Mouse (Mus musculus): ENCODE measurements at regions not wholly inside any gene's neighbourhood (a gene's known extent, or its start where the extent isn't known, plus 50 kb on each side); places are given as distances from the start of the nearest gene placed in this dataset.
A peak's percentile ranks its signal among the peaks of the same experiment; 100 is the strongest.

GRCm38 (mm10) chr1:35942222-35942621 lies 126.0 kb upstream of the Hs6st1 start:
- no peak for DNase-seq
- intact Hi-C loops (cut with DNase I): no loop called here

- intact Hi-C loops (cut with DNase I): no loop called here
- DNase-seq: no peak
Measured at GRCm38 (mm10) chr1:35943800-35944199, 124.4 kb upstream of the Hs6st1 start.

GRCm38 (mm10) chr1:35944376-35944775 lies 123.8 kb upstream of the Hs6st1 start:
- intact Hi-C loops (cut with DNase I): no loop called here
- DNase-seq: no peak

- intact Hi-C loops (cut with DNase I): no loop called here
Measured at GRCm38 (mm10) chr1:35944849-35945248, 123.4 kb upstream of the Hs6st1 start.

GRCm38 (mm10) chr1:35945596-35945995 lies 122.6 kb upstream of the Hs6st1 start:
- intact Hi-C loops (cut with DNase I): no loop called here
- DNase-seq: no peak

More at GRCm38 (mm10) chr1:35944849-35945248, 123.4 kb upstream of the Hs6st1 start:
- no peak for DNase-seq

GRCm38 (mm10) chr1:35948104-35948503 lies 120.1 kb upstream of the Hs6st1 start:
- intact Hi-C loops (cut with DNase I): no loop called here

DNA sequence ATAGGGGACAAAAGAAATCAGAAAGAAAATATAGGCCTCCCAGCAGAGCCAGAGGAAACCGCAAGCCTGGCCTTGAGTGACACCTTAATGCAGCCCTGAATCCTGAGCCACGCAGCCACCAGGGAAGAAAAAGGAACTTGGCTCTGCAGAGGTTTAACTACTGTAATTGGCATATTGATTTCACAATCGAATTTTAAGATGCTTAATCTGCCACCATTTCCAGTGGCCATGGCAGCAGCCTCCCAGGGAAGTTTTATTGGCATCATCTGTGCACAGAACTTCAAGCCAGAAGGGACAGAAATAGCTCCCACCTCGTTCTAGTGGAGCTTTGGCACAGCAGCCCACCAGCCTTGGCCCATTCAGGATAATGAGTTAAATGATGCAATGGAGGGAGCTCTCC lies 117.1 kb upstream of the Hs6st1 start:
- intact Hi-C loops (cut with DNase I): no loop called here
- no peak for DNase-seq

More at GRCm38 (mm10) chr1:35948104-35948503, 120.1 kb upstream of the Hs6st1 start:
- no peak for DNase-seq

DNA sequence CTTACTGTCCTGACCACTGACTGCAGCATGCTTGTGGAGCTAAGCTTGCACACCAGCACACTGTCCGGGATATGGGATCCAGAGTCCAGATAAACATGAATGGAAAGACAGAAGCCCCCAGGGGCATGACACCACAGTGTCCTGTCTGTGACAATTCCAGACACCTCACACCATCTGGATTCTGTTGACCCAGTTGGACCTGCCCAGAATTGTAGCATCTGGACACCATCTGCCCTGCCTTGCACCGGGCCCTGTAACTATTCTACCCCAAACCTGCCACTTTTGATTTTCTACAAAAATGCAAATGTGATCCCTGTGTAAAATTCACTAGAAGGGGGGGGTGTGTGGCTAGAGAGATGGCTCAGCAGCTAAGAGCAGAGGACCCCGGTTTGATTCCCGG lies 114.5 kb upstream of the Hs6st1 start:
- intact Hi-C loops (cut with DNase I): no loop called here
- no peak for DNase-seq

- intact Hi-C loops (cut with DNase I): no loop called here
- no peak for DNase-seq
Measured at GRCm38 (mm10) chr1:35957425-35958372, 110.5 kb upstream of the Hs6st1 start.

- intact Hi-C loops (cut with DNase I): no loop called here
- no peak for DNase-seq
Measured at GRCm38 (mm10) chr1:35959729-35960128, 108.5 kb upstream of the Hs6st1 start.

GRCm38 (mm10) chr1:35960844-35961243 lies 107.4 kb upstream of the Hs6st1 start:
- DNase-seq: no peak

DNA sequence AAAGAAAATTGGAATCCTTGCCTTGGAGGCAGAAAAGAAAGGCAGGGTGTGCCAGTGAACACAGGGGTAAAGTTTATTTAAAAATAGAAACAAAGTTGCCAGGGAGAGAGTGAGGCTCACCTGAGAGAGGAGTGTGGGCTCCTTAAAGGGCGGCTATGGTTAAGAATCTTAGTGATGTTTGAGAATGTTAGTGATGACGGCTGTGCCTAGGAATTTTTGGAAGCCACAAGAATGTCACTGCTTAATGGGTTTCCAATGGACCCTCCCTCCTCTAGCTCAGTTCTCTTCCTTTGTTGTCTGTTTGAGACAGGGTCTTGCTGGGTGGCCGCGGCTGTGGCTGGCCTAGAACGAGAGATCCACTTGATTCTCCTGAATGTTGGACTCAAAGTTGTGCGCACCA lies 106.3 kb upstream of the Hs6st1 start:
- intact Hi-C loops (cut with DNase I): no loop called here

More at GRCm38 (mm10) chr1:35960844-35961243, 107.4 kb upstream of the Hs6st1 start:
- intact Hi-C loops (cut with DNase I): no loop called here

DNA sequence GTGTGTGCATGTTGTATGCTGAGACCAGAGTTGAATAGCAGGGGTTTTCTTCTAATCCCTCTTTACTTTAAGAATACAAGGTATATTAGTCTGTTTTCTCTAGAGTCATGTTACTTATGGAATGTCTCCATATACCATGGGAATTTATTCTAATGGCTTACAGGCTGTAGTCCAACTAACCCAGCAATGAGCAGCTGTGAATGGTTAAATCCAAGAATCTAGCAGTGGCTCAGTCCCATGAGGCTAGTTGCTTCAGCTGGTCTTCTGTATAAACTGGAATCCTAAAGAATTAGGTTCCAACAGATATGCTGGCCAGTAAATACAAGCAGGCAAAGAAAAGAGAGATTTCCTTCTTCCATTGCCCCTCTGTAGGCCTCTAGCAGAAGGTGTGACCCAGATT lies 99.7 kb upstream of the Hs6st1 start:
- no peak for DNase-seq
- intact Hi-C loops (cut with DNase I): no loop called here

More for the DNA sequence above, 106.3 kb upstream of the Hs6st1 start:
- DNase-seq: no peak

DNA sequence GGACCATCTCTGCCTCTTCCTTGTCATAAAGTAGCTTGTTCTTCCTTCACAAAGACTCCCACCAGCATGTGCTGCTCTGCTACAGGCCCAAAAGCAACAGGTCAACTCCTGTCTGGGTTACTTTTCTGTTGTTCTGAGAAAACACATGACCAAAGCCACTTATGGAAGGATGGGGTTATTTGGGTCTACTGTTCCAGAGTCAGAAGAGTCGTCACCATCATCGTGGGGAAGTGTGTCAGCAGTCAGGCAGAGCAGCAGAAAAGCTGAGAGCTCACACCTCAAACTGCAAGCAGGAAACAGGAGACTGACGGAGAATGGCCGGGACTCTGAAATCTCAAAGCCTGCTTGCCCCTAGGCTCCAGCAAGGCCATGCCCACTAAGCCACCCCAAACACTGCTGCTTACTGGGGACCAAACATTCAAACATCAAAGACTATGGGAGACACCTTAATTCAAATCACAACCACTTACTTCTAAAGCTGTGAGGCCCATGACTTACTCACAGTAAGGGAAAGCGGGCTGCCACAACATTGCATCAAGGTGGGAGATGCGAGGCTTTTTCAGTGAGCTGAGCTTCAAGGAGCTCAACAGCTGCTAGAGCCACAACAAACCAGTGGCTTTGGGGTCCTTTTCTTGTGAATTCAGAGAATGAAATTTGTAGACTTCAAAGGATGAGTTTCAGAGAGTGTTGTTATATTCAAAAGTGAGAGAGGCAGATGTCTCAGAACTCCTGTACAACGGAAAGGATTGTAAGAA lies 96.6 kb upstream of the Hs6st1 start:
- DNase-seq: no peak
- intact Hi-C loops (cut with DNase I): no loop called here

GRCm38 (mm10) chr1:35972190-35972584 lies 96.0 kb upstream of the Hs6st1 start:
- DNase-seq: no peak
- intact Hi-C loops (cut with DNase I): no loop called here

DNA sequence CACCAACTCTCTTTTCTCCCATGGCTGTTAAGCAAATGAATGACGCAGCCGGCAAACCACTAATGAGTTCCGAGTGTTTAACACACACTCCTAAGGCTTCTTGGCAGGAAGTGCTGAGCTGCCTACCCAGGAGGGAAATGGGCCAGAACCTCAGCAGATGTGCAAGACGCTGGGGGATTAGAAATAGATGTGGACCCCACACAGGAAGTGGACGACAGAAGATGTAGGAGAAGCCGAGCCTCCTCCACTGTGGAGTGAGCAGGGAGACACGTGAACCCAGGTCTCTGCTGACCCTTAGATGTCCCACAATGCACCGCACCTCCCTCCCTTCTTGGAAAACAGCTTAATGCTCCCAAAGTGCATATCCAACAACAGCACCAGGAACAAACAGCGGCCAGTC lies 94.8 kb upstream of the Hs6st1 start:
- DNase-seq: peak; percentile 30 to 38
- intact Hi-C loops (cut with DNase I): no loop called here

GRCm38 (mm10) chr1:35975611-35976208 lies 92.5 kb upstream of the Hs6st1 start:
- intact Hi-C loops (cut with DNase I): no loop called here
- DNase-seq: peak in 1 of 2 experiments; percentile 1

- DNase-seq: no peak
- intact Hi-C loops (cut with DNase I): no loop called here
Measured at GRCm38 (mm10) chr1:35976528-35976927, 91.7 kb upstream of the Hs6st1 start.

GRCm38 (mm10) chr1:35978116-35978515 lies 90.1 kb upstream of the Hs6st1 start:
- intact Hi-C loops (cut with DNase I): no loop called here
- no peak for DNase-seq

DNA sequence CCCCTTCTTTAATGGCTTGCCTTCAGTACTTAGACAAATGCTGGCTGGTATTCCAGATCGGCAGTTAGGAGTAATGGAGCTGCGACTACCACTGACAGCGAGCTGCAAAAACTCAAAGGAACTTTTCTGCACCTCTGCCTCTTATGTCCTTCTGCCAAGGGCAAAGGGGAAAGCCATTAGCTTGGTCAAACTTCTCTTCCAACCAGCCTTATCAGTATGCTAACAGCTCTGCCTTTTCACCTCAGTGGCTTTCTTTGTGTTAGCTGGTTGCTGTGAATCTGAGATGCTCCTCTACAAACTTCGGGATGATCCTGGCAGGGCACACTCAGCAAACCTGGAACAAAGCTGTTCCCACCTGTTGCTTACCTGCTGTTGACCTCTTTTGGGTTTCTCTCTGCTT lies 89.4 kb upstream of the Hs6st1 start:
- peak in 1 of 2 experiments; percentile 7 for DNase-seq
- intact Hi-C loops (cut with DNase I): no loop called here

- intact Hi-C loops (cut with DNase I): no loop called here
- DNase-seq: no peak
Measured at GRCm38 (mm10) chr1:35981226-35981625, 87.0 kb upstream of the Hs6st1 start.
